Mouse (Mus musculus) heart, postnatal 4 days (tissue): Measurements from ENCODE around the gene Meltf. TPM values are rescaled to one million over a fixed set of nuclear protein-coding genes. Genes with fewer than 3 reads are reported as not detected.
A peak's percentile ranks its signal among the peaks of the same experiment; 100 is the strongest.
"Not testable (repeated sequence)": the region's sequence is repeated elsewhere in the genome, so short reads cannot be mapped to it uniquely, and the experiment has no call there.

ENCODE experiments used
- DNase-seq: peaks from one replicate; pipeline ENCODE4 v3.0.0; 2021
- total RNA-seq, 2 experiments: library from RNA; stranded (reverse); gene quantifications; 2 replicates each; pipeline ENCODE4 v1.2.3; 2021

Meltf gene
- total RNA-seq, 2 experiments from 2014 or later: 0.07 TPM; not detected in 1

DNA sequence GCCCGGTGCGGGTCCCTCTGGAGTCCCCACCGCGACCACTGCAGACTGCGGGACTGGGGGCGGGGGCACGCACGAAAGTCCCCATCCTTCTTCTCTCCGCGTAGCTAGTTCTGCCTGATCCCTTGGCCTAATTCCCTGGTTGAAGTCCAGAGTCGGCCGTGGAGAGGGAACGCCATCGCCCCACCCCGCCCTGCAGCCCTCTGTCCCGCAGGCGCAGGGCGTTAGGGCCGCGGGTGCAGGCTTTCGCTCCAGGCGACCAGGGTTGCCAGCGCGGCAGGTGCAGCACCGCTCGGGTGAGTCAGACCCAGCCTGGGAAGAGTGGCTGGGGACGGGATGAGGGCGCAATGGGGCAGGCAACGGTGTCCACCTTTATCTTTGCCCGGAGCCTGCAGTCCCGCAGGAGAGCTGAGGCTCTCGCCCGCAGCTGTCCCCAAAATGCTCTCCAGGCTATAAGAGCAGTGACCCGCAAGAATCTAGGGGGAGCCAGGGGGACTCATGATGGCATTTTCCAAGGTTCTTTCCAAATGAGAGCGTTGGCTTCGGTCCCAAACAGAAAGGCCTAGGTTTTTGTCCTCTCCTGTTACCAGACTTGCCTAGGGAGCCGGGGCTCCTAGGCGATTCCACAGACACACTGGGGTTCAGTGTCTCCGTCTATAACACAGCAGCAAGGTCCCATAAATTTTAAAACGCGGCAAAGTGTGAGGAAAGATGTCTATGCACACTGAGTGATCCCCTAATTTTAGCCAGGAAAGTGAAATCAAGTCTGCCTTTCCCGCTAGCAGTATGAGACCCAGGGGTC is 55.3 kb downstream of the Meltf start, which contains the start of gene Pigz:
Gene Pigz, plus strand, starts transcription at position 101 of the 799 bp plus-strand sequence.
- DNase-seq: peak; percentile 58

DNA sequence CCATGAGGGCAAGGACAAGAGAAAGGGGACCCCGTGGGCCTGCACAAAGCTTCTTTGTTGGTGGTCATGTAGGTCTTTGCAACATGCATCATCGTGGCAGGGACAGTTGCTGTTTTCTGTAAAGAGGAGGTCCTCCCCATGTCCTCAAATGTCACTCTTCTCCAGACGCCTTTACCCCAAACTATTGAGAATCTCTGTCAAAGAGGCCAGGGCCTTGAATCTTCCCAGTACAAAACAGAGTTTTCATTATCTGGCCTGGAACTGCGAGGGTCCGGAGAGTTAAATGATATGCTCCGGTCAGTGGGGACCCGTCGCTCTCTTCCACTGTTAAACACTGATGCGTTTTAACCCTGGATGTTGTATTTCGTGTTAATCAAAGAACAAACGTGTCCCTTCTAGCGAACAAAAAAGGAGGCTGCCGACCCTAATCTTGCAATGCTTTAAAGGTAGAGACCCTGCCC is 56.0 kb downstream of the Meltf start:
- no peak for DNase-seq

- no peak for DNase-seq
Observed at GRCm38 (mm10) chr16:31935091-31935979, 56.7 kb downstream of the Meltf start.

DNA sequence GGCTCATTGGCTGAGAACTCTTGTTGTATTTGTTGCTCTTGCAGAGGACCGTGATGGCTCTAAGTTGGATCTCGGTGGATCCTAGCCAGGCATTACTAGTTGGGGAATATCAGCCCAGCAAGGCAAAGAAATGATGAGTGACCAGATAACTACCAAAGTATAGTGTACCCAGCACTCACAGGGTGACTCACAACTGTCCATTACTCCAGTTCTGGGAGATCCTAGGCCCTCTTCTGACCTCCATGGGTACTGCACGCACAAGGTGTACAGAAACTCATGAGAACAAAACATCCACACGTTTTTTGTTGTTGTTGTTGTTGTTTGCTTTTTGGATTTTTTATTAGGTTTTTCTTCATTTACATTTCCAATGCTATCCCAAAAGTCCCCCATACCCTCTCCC is 58.0 kb downstream of the Meltf start:
- DNase-seq: no peak

DNA sequence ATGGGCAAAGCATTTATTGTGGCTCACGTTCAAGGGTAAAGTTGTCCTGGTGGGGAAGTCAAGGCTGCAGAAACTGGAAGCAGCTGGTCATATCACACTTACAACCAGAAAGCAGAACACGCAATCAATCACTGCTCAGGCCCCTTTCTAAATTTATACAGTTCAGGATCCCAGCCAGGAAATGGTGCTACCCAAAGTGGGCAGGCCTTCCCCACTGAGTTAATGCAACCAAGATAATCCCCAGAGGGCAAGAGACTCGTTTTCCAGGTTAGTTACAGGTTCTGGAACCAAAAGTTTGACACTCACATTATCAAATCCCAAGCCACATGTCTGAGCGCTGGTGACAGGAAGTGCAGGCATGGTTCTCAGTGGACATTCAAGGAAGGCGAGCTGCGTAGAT is 60.2 kb downstream of the Meltf start:
- no peak for DNase-seq

DNA sequence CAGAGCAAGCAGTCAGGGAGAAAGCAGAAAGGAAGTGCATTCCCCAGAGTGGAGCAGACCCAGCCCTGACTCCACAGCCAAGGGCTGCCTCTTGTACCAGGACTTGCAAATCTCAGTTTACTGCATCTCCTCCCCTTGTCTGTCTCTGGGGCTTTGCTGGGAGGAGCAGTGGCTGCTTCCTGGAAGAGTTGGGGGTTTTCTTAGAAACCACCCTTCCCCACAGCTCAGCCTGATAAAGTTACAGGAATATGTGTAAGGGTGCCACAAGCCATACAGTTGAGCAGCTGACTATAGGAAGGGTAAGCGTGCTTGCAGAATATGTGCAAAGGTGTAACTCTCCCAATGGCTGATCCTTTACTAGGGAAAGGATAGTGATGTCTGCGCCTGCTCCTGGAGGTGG is 62.0 kb downstream of the Meltf start:
- DNase-seq: no peak

GRCm38 (mm10) chr16:31943980-31944379 is 65.4 kb downstream of the Meltf start:
- peak; percentile 87 for DNase-seq

- no peak for DNase-seq
Observed at GRCm38 (mm10) chr16:31944698-31945255, 66.2 kb downstream of the Meltf start.

GRCm38 (mm10) chr16:31945372-31945771 is 66.8 kb downstream of the Meltf start:
- DNase-seq: no peak

GRCm38 (mm10) chr16:31945986-31946385 is 67.4 kb downstream of the Meltf start:
- not testable (repeated sequence) for DNase-seq

GRCm38 (mm10) chr16:31947333-31947732 is 68.7 kb downstream of the Meltf start:
- no peak for DNase-seq

DNA sequence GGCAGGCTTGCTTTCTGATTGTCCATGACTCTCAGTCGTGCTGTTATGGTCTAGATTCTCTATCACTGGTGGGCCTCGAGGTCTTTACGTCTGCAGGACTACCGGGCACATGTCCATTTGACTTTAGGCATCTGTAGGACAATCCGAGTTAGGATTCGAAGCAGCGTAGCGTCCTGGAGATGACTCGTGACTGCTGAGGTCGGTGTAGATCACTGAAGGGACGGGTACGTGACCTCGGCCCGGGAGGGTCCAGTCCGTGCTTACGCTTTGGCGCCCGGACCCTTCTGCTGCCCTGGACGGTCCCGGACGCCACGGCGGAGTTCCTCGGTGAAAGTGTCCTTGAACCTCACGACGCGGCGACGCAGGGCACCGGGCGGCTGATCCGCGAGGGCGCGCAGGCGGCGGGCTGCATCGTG is 69.3 kb downstream of the Meltf start:
- no peak for DNase-seq

- peak; percentile 98 for DNase-seq
Observed at GRCm38 (mm10) chr16:31948345-31948774, 69.8 kb downstream of the Meltf start, which contains the start of the genes 0610012G03Rik and Ncbp2. Gene 0610012G03Rik (minus strand): TSS chr16:31948494. Gene Ncbp2 (plus strand): TSS chr16:31948513.

Other genes with a start within 250 kb of the Meltf start
- gene Dlg1, start 215.4 kb upstream of the Meltf start, total RNA-seq: 10 to 100 TPM; 42.0 to 43.5 TPM
- gene Pigz, start 55.0 kb downstream of the Meltf start, total RNA-seq: 1 to 10 TPM; 1.0 to 1.2 TPM
- 10 to 100 TPM; 60.4 to 66.7 TPM for gene 0610012G03Rik, start 69.7 kb downstream of the Meltf start, total RNA-seq
- 10 to 100 TPM; 25.5 to 29.0 TPM for gene Ncbp2, start 69.7 kb downstream of the Meltf start, total RNA-seq
- gene Senp5, start 124.5 kb downstream of the Meltf start, total RNA-seq: 10 to 100 TPM; 22.4 to 23.2 TPM
- gene Pak2, start 200.5 kb downstream of the Meltf start, total RNA-seq: 10 to 100 TPM; 45.7 to 46.8 TPM
- 10 to 100 TPM; 26.2 to 29.6 TPM for gene Pigx, start 220.9 kb downstream of the Meltf start, total RNA-seq
- gene Cep19, start 221.0 kb downstream of the Meltf start, total RNA-seq: 1 to 10 TPM; 9.8 to 9.9 TPM